Mouse (Mus musculus) ES-Bruce4 (cell line): ENCODE measurements at regions not wholly inside any gene's neighbourhood (a gene's known extent, or its start where the extent isn't known, plus 50 kb on each side); places are given as distances from the start of the nearest gene placed in this dataset.

Source experiments
- EP300 ChIP-seq: IDR thresholded peaks from 2 replicates; pipeline ENCODE4 v1.6.1; 2011; ENCODE audit warnings: low read depth, low read length; ENCODE audit not compliant: insufficient read depth
- POLR2A ChIP-seq: IDR thresholded peaks from one replicate; pipeline ENCODE4 v1.8.1; 2011; ENCODE audit warnings: low read length; ENCODE audit not compliant: insufficient read depth

- TF ChIP-seq POLR2A (no peak), EP300 (no peak)
Observed at GRCm38 (mm10) chr11:92208980-92209548, 631.7 kb upstream of the Kif2b start.
